Mouse (Mus musculus) megakaryocyte, embryonic 14.5 days (primary cell): Measurements from ENCODE around the gene Eno3.

ENCODE experiments used
- FLI1 ChIP-seq: IDR thresholded peaks from 2 replicates; pipeline ENCODE4 v1.6.1; 2012; ENCODE audit warnings: low read length, inconsistent platforms, mixed read lengths
- GATA1 ChIP-seq: IDR thresholded peaks from 3 replicates; pipeline ENCODE4 v1.6.1; 2012; ENCODE audit warnings: mixed read lengths, low read length, inconsistent platforms, borderline replicate concordance

DNA sequence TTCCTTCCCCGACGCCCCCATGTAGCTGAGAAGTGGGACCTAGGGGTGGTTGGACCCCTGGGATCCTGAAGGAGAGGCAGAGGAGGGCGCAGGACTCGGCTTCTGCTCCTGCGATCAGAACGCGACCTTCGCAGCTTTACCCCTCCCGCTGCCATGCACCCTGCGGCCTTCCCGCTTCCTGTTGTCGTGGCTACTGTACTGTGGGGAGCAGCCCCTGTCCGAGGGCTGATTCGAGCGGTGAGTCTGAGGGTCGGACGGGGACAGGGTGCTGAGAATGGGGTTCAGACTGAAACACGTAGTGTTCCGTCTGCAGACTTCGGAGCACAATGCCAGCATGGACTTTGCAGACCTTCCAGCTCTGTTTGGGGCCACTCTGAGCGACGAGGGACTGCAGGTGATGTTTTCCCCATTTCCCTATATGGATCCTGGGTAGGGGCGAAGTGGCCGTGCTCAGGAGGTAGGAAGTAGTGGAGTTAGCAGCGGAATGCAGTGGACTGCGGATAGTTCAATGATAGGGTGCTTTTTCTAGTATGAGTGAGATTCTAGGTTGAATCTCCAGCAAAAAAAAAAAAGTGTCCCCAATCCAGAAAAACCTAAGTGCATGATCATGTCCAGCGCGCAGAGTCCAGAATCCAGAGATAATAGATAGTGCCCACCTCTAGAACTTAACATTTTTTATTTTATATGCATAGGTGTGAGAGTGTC is 9.1 kb upstream of the Eno3 start:
- TF ChIP-seq FLI1 = 0 out of 2 replicates have a peak, but pooled peaks have one; percentile 2
- TF ChIP-seq GATA1 = no peak
